Mouse (Mus musculus) telencephalon, adult 2 months (tissue): ENCODE data around the gene C1qtnf7.

Experiments used
- DNase-seq: peaks from one replicate; pipeline ENCODE4 v3.0.0-alpha.2; 2011; ENCODE audit warnings: low read depth, low spot score

C1qtnf7 gene

DNA sequence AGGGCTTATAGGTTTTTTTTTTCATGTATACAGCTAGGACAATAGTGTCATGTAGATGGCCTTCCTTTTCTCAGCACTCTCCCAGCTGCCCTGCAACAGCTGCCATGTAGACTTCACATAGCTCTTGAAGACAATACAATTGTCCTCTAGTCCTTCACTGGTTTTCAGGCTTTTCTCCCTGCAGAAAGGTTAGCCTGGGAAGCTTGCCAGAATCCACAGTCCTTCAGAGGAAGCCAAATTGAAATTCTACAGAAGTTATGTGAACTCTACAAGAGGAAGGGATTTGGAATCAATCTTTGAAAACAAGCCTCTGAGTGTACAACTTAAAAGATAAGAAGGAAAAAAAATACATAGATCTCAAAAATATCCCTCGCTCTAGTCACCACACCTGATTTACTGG, 94.4 kb downstream of the C1qtnf7 start:
- DNase-seq = no peak

- no peak for DNase-seq
Observed at GRCm38 (mm10) chr5:43621575-43622299, 106.4 kb downstream of the C1qtnf7 start.

DNA sequence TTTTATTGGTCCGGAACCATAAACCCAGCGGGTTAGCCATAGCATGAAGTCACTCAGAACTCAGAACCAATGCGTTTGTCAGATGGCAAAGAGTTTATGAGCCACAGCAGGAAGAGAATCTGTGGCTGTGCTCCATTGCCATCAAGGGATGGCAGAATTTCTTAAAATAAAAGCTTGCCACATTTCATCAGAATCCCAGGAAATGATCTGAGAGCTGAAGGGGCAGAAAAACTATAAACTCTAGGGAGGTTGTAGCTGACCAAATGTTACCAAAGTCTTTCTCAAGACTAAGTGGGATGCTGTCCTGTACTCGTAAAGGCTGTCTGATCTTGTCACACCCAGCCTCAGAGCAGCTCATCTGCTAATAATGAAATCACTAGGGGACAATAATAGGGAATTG, 110.1 kb downstream of the C1qtnf7 start:
- no peak for DNase-seq

GRCm38 (mm10) chr5:43634071-43634601, 118.8 kb downstream of the C1qtnf7 start:
- no peak for DNase-seq

DNA sequence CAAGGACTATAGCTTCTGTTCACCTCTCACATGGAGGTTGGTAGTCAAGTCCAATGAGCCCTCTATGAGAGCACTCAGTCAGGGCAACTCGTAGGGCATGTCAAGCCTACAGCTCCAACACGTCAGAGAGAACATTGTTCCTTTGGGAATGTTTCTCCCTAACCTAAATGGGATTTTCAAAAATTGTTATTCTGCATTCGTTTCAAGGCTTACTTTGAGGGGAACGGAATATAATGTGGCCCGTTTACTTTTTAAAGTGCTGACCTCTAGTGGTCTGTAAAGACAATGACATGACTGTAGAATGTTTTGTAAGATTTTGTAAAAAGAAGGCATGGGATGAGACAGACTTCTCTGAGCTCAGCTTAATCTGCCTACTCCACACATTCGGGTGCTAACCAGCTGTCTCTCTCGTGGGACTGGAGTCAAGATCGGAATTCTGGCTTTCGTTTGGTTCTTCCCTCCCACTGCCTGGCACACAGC, 119.3 kb downstream of the C1qtnf7 start:
- peak; percentile 83 for DNase-seq

DNA sequence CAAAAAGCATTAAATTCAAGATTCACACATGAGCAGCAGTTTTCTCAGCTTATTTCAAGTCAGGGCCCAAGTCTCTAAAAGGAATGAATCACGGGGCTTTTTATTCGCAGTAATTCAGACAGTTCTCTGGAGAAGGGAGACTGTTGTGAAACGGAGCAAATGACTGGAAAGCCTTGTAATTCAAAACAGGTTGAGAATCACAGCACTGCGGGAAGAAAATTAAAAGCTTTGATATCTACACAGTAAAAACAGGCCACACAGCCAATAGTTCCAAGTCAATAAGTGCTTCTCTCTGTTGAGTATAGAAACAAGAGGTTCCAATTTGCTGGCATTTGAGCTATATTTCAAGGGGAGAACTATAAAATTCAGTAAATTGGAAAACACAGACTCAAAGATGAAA, 129.7 kb downstream of the C1qtnf7 start:
- no peak for DNase-seq

GRCm38 (mm10) chr5:43647098-43647774, 131.9 kb downstream of the C1qtnf7 start:
- no peak for DNase-seq

DNA sequence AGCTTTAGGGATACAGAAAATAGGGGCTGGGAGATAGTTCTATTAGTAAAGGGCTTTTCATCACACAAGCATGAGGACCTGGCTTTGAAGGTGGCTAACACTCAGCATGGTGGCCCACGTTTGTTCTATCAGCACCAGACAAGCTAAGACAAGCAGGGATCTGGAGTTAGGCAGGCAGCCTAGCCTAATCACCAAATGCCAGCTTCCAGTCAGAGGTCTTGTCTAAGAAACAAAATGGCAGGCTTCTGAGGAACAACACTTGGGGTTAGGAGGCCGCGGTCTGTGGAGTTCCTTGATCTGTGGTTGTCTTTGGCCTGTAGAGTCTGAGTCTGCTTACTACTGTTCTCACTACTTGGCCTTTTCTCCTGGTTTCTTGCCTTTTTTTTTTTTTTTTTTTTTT, 146.2 kb downstream of the C1qtnf7 start:
- no peak for DNase-seq

DNA sequence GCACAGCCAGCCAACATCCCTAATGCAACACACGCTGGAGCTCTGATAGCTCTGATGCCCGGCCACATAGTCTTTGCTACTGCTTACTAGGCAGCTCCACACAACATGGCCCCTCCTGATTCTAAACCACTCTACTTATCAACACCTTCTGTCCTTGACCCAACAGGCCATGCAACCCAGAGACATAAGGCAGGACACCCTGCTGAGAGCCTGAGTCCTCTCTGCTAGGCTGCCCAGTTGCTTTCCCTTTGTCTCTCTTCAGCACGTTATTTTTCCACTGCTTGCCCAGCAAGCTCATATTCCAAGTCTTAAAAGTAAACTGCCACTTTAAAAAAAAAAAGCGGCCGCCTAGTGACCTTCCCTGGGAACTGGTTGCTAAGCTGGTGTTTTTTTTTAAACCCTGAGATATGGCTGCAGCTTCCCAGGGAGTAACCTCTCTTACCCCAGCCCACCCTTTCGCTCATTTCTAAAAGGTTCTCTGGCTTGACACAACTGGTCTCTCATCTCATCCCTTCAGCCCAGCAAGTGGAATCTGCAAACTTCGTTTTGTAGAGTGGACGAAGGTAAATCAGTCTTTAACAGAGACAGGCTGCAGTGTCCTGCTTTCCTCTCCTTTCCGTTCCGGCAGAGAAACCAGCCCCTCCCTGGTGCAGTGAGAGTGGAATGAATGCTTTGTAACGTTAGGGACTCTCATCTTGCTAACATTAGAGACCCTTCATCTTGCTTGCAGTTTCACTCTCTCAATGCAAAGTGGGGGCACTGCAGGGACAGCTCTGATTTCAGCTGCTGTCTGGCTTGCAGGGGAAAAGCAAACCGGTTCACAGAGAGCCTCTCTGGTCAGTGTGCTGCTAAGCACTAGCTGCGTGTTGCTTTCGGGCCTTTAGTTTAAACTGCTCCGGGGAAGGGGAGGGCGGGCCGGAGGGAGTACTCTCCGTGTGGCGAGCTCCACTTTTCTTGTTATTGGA, 146.9 kb downstream of the C1qtnf7 start, which contains the start of gene Cc2d2a:
Gene Cc2d2a (plus strand): TSS at position 350 of the 965 bp plus-strand sequence.
- DNase-seq = peak; percentile 58

- no peak for DNase-seq
Observed at GRCm38 (mm10) chr5:43663531-43663930, 148.2 kb downstream of the C1qtnf7 start.

DNA sequence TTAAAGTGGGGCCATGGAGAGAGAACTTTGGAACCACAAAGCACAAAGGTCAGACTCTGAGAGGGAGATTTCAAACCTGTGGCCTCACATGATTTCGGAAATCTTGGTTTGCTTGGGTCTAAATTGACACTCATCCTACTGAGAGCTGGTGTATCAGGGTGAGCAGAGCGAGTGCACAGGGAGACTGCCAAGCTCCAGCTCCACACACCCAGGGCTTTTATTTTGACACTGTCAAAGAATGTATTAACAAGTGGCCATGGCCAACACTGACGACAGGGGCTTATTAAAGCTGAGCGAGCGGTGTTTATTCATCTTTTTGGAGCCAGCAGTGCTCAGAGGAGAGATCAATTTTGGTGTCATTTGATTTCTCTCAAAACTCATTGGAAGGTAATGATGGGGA, 149.8 kb downstream of the C1qtnf7 start:
- no peak for DNase-seq
